Mouse (Mus musculus) heart, embryonic 13.5 days (tissue): ENCODE results near the gene Fem1b. TPM values are rescaled to one million over a fixed set of nuclear protein-coding genes. Genes with fewer than 3 reads are reported as not detected.

ENCODE experiments used
- ATAC-seq: fragments of 200-750 bp; cut with Nextera tagmentation; 2 replicates; pipeline ENCODE4 v1.8.0; 2017; ENCODE audit warnings: moderate TSS enrichment; ENCODE audit not compliant: insufficient number of reproducible peaks, low FRiP score, low TSS enrichment; ENCODE audit errors: extremely low read depth
- H3K27ac ChIP-seq: fragments of 300-500 bp; sonication (generic); replicated peaks from 2 replicates; pipeline ENCODE4 v1.5.1; 2015; ENCODE audit warnings: moderate library complexity, mild to moderate bottlenecking, inconsistent platforms
- H3K27me3 ChIP-seq: fragments of 300-500 bp; sonication (generic); replicated peaks from 2 replicates; pipeline ENCODE4 v1.6.1; 2015; ENCODE audit warnings: mild to moderate bottlenecking, inconsistent platforms
- H3K36me3 ChIP-seq: fragments of 300-500 bp; sonication (generic); 2 replicates; pipeline ENCODE4 v1.6.1; 2015; ENCODE audit warnings: mild to moderate bottlenecking, inconsistent platforms
- H3K4me1 ChIP-seq: fragments of 300-500 bp; sonication (generic); 2 replicates; pipeline ENCODE4 v1.6.1; 2015; ENCODE audit warnings: inconsistent platforms
- H3K4me2 ChIP-seq: fragments of 300-500 bp; sonication (generic); 2 replicates; pipeline ENCODE4 v1.6.1; 2015; ENCODE audit warnings: inconsistent platforms, mild to moderate bottlenecking, moderate library complexity
- H3K4me3 ChIP-seq: fragments of 300-500 bp; sonication (generic); 2 replicates; pipeline ENCODE4 v1.5.1; 2015; ENCODE audit warnings: moderate library complexity, mild to moderate bottlenecking, inconsistent platforms
- H3K9ac ChIP-seq: fragments of 300-500 bp; sonication (generic); 2 replicates; pipeline ENCODE4 v1.6.1; 2015; ENCODE audit warnings: inconsistent platforms, mild to moderate bottlenecking, moderate library complexity
- H3K9me3 ChIP-seq: fragments of 300-500 bp; sonication (generic); 2 replicates; pipeline ENCODE4 v1.6.1; 2016; ENCODE audit warnings: inconsistent platforms
- WGBS: fragments of 180-500 bp; shearing (Covaris S2); methylation state at CpG from one replicate; pipeline ENCODE4 v1.1.7; 2015; ENCODE audit warnings: mixed read lengths; 5-methylcytosine and 5-hydroxymethylcytosine counted together
- polyA plus RNA-seq: library from polyadenylated mRNA; unstranded; fragments of >200 nt; fragmentation: Nextera tagmentation; extraction: Ambion mirVana; gene quantifications from 2 replicates; pipeline ENCODE4 v1.2.1, GENCODE M21; 2015

The Fem1b gene
- polyA plus RNA-seq, 1 experiment from 2014 or later, result 12.2 TPM

DNA sequence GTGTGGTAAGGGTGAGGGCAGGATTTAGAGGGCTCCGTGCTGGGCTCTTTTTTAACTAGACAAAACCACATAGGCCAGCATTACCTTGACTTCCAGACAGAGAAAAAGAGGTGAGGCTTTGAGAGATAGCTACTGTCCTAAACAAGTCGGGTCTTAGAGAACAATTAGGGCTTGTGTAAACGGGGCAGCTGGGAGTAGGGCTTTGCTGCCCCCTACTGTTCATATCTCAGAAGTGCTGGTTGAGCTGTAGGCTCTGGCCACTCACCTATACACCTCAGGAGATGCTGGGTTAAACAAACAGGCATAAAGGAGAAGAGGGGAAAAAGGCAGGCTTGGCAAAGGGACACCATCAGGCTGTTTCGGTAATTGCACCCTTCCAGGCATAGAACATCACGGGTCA is 34.3 kb downstream of the Fem1b start:
- WGBS, result 7% methylated on average over 5 of the region's 5 CpGs
- H3K9ac ChIP-seq, result no peak overlapping the region

GRCm38 (mm10) chr9:62775464-62775863 is 36.3 kb downstream of the Fem1b start:
- no peak overlapping the region for H3K9ac ChIP-seq
- H3K4me2 ChIP-seq, result no peak overlapping the region
- no peak overlapping the region for H3K4me3 ChIP-seq
- H3K9me3 ChIP-seq, result no peaks in the 10 kb centered on the region
- 40% methylated on average over 4 of the region's 4 CpGs for WGBS
- no peak overlapping the region for H3K27ac ChIP-seq
- H3K4me1 ChIP-seq, result peaks cover 10% of the 10 kb centered on the region
- ATAC-seq, result no peak
- no peaks in the 10 kb centered on the region for H3K27me3 ChIP-seq
- H3K36me3 ChIP-seq, result no peaks in the 10 kb centered on the region

More for the DNA sequence above, 34.3 kb downstream of the Fem1b start:
- H3K27ac ChIP-seq, result no peak overlapping the region
- H3K4me3 ChIP-seq, result no peak overlapping the region
- no peak overlapping the region for H3K4me2 ChIP-seq
- H3K9me3 ChIP-seq, result no peaks in the 10 kb centered on the region
- H3K36me3 ChIP-seq, result no peaks in the 10 kb centered on the region
- no peaks in the 10 kb centered on the region for H3K27me3 ChIP-seq
- H3K4me1 ChIP-seq, result peaks cover 16% of the 10 kb centered on the region
- ATAC-seq, result no peak

- Histone ChIP-seq H3K27ac (no peak overlapping the region), H3K36me3 (no peaks in the 10 kb centered on the region), H3K4me1 (peaks cover 7% of the 10 kb centered on the region; the same call in 1 of the 2 replicates), H3K9ac (no peak overlapping the region), H3K9me3 (no peaks in the 10 kb centered on the region), H3K27me3 (no peaks in the 10 kb centered on the region), H3K4me3 (no peak overlapping the region), H3K4me2 (no peak overlapping the region)
- 70% methylated on average over 8 of the region's 8 CpGs for WGBS
- no peak for ATAC-seq
Measured at GRCm38 (mm10) chr9:62772746-62773145, 39.0 kb downstream of the Fem1b start.

GRCm38 (mm10) chr9:62768361-62768760 is 43.4 kb downstream of the Fem1b start:
- no peaks in the 10 kb centered on the region for H3K9me3 ChIP-seq
- H3K9ac ChIP-seq, result no peak overlapping the region
- H3K4me1 ChIP-seq, result peaks cover 14% of the 10 kb centered on the region; the same call in 1 of the 2 replicates
- H3K27me3 ChIP-seq, result peaks cover 7% of the 10 kb centered on the region; the same call in 1 of the 2 replicates
- H3K27ac ChIP-seq, result no peak overlapping the region
- H3K4me3 ChIP-seq, result no peak overlapping the region
- no peak overlapping the region for H3K4me2 ChIP-seq
- WGBS, result 65% methylated on average over 5 of the region's 5 CpGs
- ATAC-seq, result no peak
- no peaks in the 10 kb centered on the region for H3K36me3 ChIP-seq

DNA sequence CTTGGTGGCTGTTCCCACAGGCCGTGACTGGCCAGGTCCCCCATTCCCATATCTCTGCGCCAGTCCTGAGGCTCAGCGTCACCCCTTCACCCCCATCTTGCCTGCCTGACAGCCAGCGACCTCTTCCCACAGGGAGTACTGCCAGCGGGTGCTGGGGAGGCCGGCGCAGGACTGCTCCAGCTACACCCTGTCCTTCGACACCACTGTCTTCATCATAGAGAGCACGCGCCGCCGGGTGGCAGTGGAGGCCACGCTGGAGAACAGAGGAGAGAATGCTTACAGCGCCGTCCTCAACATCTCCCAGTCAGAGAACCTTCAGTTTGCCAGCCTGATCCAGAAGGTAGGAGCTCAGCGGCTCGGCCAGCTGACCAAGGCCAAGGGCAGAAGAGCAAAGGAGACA is 44.3 kb downstream of the Fem1b start:
- WGBS, result 52% methylated on average over 17 of the region's 17 CpGs

GRCm38 (mm10) chr9:62765346-62765745 is 46.4 kb downstream of the Fem1b start:
- no peak overlapping the region for H3K9ac ChIP-seq
- WGBS, result 56% methylated on average over 4 of the region's 4 CpGs

More for the DNA sequence above, 44.3 kb downstream of the Fem1b start:
- Histone ChIP-seq H3K27me3 (peaks cover 11% of the 10 kb centered on the region), H3K4me3 (no peak overlapping the region), H3K9ac (no peak overlapping the region), H3K9me3 (no peaks in the 10 kb centered on the region), H3K36me3 (no peaks in the 10 kb centered on the region), H3K4me2 (no peak overlapping the region), H3K27ac (no peak overlapping the region), H3K4me1 (peaks cover 13% of the 10 kb centered on the region; the same call in 1 of the 2 replicates)
- no peak for ATAC-seq

DNA sequence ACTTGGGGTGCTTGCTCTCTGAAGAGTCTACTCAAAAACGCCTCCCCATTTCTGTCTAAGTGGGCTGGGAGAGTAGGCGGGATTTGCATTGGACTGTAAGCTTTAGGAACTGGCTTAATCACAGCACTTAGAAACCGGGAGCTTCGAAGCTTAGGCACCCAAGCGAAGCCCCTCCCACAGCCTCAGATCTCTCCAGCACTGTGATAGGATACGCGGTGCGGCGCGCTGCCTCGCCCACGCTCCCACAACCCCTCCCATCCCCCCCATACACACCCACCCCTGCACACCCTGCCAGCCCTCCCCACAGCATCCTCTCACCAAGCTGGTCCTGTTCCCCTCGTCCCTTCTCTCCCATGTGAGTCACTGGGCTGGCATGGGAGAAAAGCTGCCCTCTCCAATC is 48.3 kb downstream of the Fem1b start:
- Histone ChIP-seq H3K9me3 (no peaks in the 10 kb centered on the region), H3K4me1 (peaks cover 13% of the 10 kb centered on the region; the same call in 1 of the 2 replicates), H3K27ac (no peak overlapping the region), H3K27me3 (peaks cover 11% of the 10 kb centered on the region), H3K9ac (0 out of 2 replicates have a peak overlapping the region, but pooled peaks have one; percentile 40), H3K4me2 (peak overlapping the region; percentile 59), H3K4me3 (peak overlapping the region; percentile 20; the same call in 1 of the 2 replicates), H3K36me3 (no peaks in the 10 kb centered on the region)
- 6% methylated on average over 13 of the region's 13 CpGs for WGBS
- no peak for ATAC-seq

More at GRCm38 (mm10) chr9:62765346-62765745, 46.4 kb downstream of the Fem1b start:
- Histone ChIP-seq H3K27ac (no peak overlapping the region), H3K4me1 (peaks cover 13% of the 10 kb centered on the region; the same call in 1 of the 2 replicates), H3K4me3 (no peak overlapping the region), H3K36me3 (no peaks in the 10 kb centered on the region), H3K9me3 (no peaks in the 10 kb centered on the region), H3K27me3 (peaks cover 11% of the 10 kb centered on the region), H3K4me2 (no peak overlapping the region)
- ATAC-seq, result no peak

GRCm38 (mm10) chr9:62759601-62760000 is 52.1 kb downstream of the Fem1b start:
- no peak for ATAC-seq
- WGBS, result 44% methylated on average over 3 of the region's 3 CpGs
- peaks cover 11% of the 10 kb centered on the region for H3K27me3 ChIP-seq
- H3K27ac ChIP-seq, result no peak overlapping the region
- peaks cover 7% of the 10 kb centered on the region; the same call in 1 of the 2 replicates for H3K4me1 ChIP-seq
- no peak overlapping the region for H3K4me2 ChIP-seq
- H3K4me3 ChIP-seq, result no peak overlapping the region
- H3K9me3 ChIP-seq, result no peaks in the 10 kb centered on the region
- no peak overlapping the region for H3K9ac ChIP-seq
- H3K36me3 ChIP-seq, result no peaks in the 10 kb centered on the region

GRCm38 (mm10) chr9:62758288-62758687 is 53.4 kb downstream of the Fem1b start:
- 82% methylated on average over 4 of the region's 4 CpGs for WGBS
- Histone ChIP-seq H3K4me1 (0 out of 2 replicates have a peak, but pooled peaks cover under 1% of the 10 kb centered on the region), H3K4me2 (no peak overlapping the region), H3K27me3 (peaks cover 4% of the 10 kb centered on the region), H3K4me3 (no peak overlapping the region), H3K9me3 (no peaks in the 10 kb centered on the region), H3K9ac (no peak overlapping the region), H3K36me3 (no peaks in the 10 kb centered on the region), H3K27ac (no peak overlapping the region)
- no peak for ATAC-seq

GRCm38 (mm10) chr9:62750381-62750780 is 61.4 kb downstream of the Fem1b start:
- no peak for ATAC-seq
- H3K27ac ChIP-seq, result no peak overlapping the region
- H3K4me2 ChIP-seq, result no peak overlapping the region
- H3K4me3 ChIP-seq, result no peak overlapping the region
- H3K36me3 ChIP-seq, result no peaks in the 10 kb centered on the region
- no peaks in the 10 kb centered on the region for H3K27me3 ChIP-seq
- no peak overlapping the region for H3K9ac ChIP-seq
- 81% methylated on average over 11 of the region's 11 CpGs for WGBS
- peaks cover 21% of the 10 kb centered on the region for H3K4me1 ChIP-seq
- H3K9me3 ChIP-seq, result no peaks in the 10 kb centered on the region

DNA sequence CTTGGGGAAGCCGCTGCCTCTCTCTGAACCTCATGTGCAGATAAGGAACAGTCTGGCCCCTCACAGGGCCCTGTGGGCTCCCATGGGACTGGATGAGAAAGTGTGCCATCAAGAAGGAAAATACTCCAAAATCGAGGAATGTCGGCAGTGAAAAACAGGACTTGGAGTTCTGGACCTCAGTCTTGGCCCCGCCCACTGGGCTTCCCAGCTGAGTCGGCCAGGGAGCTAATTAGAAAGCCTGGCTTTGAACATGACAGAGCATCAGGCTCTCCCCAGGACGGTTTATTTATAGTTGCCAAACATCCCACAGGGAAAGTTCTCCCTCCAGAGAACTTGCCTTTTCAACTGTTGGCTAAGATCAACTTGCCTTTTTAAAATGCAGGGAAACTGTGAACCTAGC is 62.1 kb downstream of the Fem1b start:
- no peaks in the 10 kb centered on the region for H3K9me3 ChIP-seq
- ATAC-seq, result no peak

GRCm38 (mm10) chr9:62746646-62747045 is 65.1 kb downstream of the Fem1b start:
- no peak overlapping the region; the same call in 1 of the 2 replicates for H3K9ac ChIP-seq
- no peak overlapping the region for H3K4me2 ChIP-seq
- no peaks in the 10 kb centered on the region; the same call in 1 of the 2 replicates for H3K27me3 ChIP-seq
- peak overlapping the region; percentile 17; the same call in 1 of the 2 replicates for H3K27ac ChIP-seq
- no peak overlapping the region for H3K4me3 ChIP-seq
- ATAC-seq, result no peak
- no peaks in the 10 kb centered on the region for H3K36me3 ChIP-seq
- WGBS, result 46% methylated on average over 6 of the region's 6 CpGs
- peaks cover 21% of the 10 kb centered on the region for H3K4me1 ChIP-seq
- H3K9me3 ChIP-seq, result no peaks in the 10 kb centered on the region

More for the DNA sequence above, 62.1 kb downstream of the Fem1b start:
- Histone ChIP-seq H3K4me2 (peak overlapping the region; percentile 7; the same call in 1 of the 2 replicates), H3K4me1 (peaks cover 21% of the 10 kb centered on the region), H3K9ac (no peak overlapping the region), H3K27ac (no peak overlapping the region), H3K4me3 (no peak overlapping the region), H3K36me3 (no peaks in the 10 kb centered on the region), H3K27me3 (no peaks in the 10 kb centered on the region)
- 33% methylated on average over 6 of the region's 6 CpGs for WGBS
